Mouse (Mus musculus): Measurements from ENCODE around the gene Bcl7b.

GRCm38 (mm10) chr5:135149820-135150178 lies 18.3 kb upstream of the Bcl7b start:
- TF ChIP-seq CTCF (IDR thresholded peaks at IDR 0.05; ENCODE audit: borderline replicate concordance, insufficient read depth, low read length) (no peak), POLR2A (IDR thresholded peaks at IDR 0.05; ENCODE audit: low read depth, low read length) (no peak)
